Mouse (Mus musculus) liver, postnatal 0 days (tissue): ENCODE measurements around the gene Ppil6. TPM values are rescaled to one million over a fixed set of nuclear protein-coding genes. Genes with fewer than 3 reads are reported as not detected.

Source experiments
- ATAC-seq: fragments of 200-750 bp; cut with Nextera tagmentation; 2 replicates; pipeline ENCODE4 v1.8.0; 2017; ENCODE audit warnings: mild to moderate bottlenecking, moderate library complexity
- DNase-seq: peaks from one replicate; pipeline ENCODE4 v3.0.0-alpha.2; 2016
- H3K27ac ChIP-seq: fragments of 300-500 bp; sonication (generic); 2 replicates; pipeline ENCODE4 v1.5.1; 2014; ENCODE audit warnings: antibody characterized with exemption, moderate library complexity, mild to moderate bottlenecking, low read depth
- H3K27me3 ChIP-seq: fragments of 300-500 bp; sonication (generic); 2 replicates; pipeline ENCODE4 v1.6.1; 2014; ENCODE audit warnings: low read length, control low read depth, mixed read lengths; ENCODE audit not compliant: insufficient read depth
- H3K36me3 ChIP-seq: fragments of 300-500 bp; sonication (generic); replicated peaks from 2 replicates; pipeline ENCODE4 v1.6.1; 2014; ENCODE audit warnings: mild to moderate bottlenecking, control low read depth, low read length, moderate library complexity, mixed read lengths; ENCODE audit not compliant: insufficient read depth
- H3K4me1 ChIP-seq: fragments of 300-500 bp; sonication (generic); 2 replicates; pipeline ENCODE4 v1.6.1; 2014; ENCODE audit warnings: antibody characterized with exemption, mild to moderate bottlenecking, control low read depth; ENCODE audit not compliant: insufficient read depth
- H3K4me2 ChIP-seq: fragments of 300-500 bp; sonication (generic); 2 replicates; pipeline ENCODE4 v1.6.1; 2014; ENCODE audit warnings: low read depth, mild to moderate bottlenecking, low read length, moderate library complexity, mixed read lengths
- H3K4me3 ChIP-seq: fragments of 300-500 bp; sonication (generic); 2 replicates; pipeline ENCODE4 v1.5.1; 2014; ENCODE audit warnings: low read depth, low read length
- H3K9ac ChIP-seq: fragments of 300-500 bp; sonication (generic); replicated peaks from 2 replicates; pipeline ENCODE4 v1.6.1; 2014; ENCODE audit warnings: mild to moderate bottlenecking, moderate library complexity
- H3K9me3 ChIP-seq: fragments of 300-500 bp; sonication (generic); 2 replicates; pipeline ENCODE4 v1.6.1; 2016; ENCODE audit warnings: mild to moderate bottlenecking, control low read depth, low read length, mixed read lengths
- CTCF ChIP-seq: sonication (generic); IDR thresholded peaks from 2 replicates; pipeline ENCODE4 v1.5.1; 2016; ENCODE audit warnings: antibody characterized with exemption, low read depth
- EP300 ChIP-seq: IDR thresholded peaks from 2 replicates; pipeline ENCODE4 v1.6.1; 2016; ENCODE audit warnings: antibody characterized with exemption, low read depth, mild to moderate bottlenecking
- WGBS: fragments of 180-500 bp; shearing (Covaris S2); extraction: QIAGEN DNeasy Blood & Tissue Kit; methylation state at CpG from one replicate; pipeline ENCODE4 v1.1.7; 2014; ENCODE audit not compliant: insufficient replicate concordance; 5-methylcytosine and 5-hydroxymethylcytosine counted together
- polyA plus RNA-seq: library from polyadenylated mRNA; unstranded; fragments of >200 nt; fragmentation: Nextera tagmentation; extraction: Ambion mirVana; gene quantifications from 2 replicates; pipeline ENCODE4 v1.2.1, GENCODE M21; 2015

Gene Ppil6
- polyA plus RNA-seq, 1 experiment from 2014 or later: 0.25 TPM

GRCm38 (mm10) chr10:41477018-41477277 lies 13.3 kb upstream of the Ppil6 start:
- WGBS: 1% methylated on average over 9 of the region's 9 CpGs
- no peak for ATAC-seq

GRCm38 (mm10) chr10:41477278-41478181 lies 12.7 kb upstream of the Ppil6 start:
- Histone ChIP-seq H3K27me3 (peaks cover 11% of the 10 kb centered on the region), H3K9ac (peak overlapping the region; percentile 66), H3K9me3 (no peaks in the 10 kb centered on the region), H3K4me1 (peaks cover 46% of the 10 kb centered on the region), H3K4me3 (peak overlapping the region; percentile 58), H3K27ac (peak overlapping the region; percentile 76), H3K36me3 (peaks cover 12% of the 10 kb centered on the region), H3K4me2 (peak overlapping the region; percentile 82)
- 5% methylated on average over 20 of the region's 20 CpGs for WGBS
- DNase-seq (peak; percentile 46), ATAC-seq (peak; percentile 19; the same call in 1 of the 2 replicates)
- TF ChIP-seq EP300 (no peak), CTCF (no peak)

More at GRCm38 (mm10) chr10:41477018-41477277, 13.3 kb upstream of the Ppil6 start:
- peak overlapping the region; percentile 82 for H3K4me2 ChIP-seq
- H3K9ac ChIP-seq: peak overlapping the region; percentile 66
- TF ChIP-seq CTCF (no peak), EP300 (no peak)
- peak; percentile 19 for DNase-seq
- H3K4me3 ChIP-seq: peak overlapping the region; percentile 58
- peaks cover 11% of the 10 kb centered on the region for H3K27me3 ChIP-seq
- H3K4me1 ChIP-seq: peaks cover 46% of the 10 kb centered on the region
- no peaks in the 10 kb centered on the region for H3K9me3 ChIP-seq
- H3K27ac ChIP-seq: peak overlapping the region; percentile 76
- H3K36me3 ChIP-seq: peaks cover 8% of the 10 kb centered on the region

- Histone ChIP-seq H3K4me3 (no peak overlapping the region), H3K27ac (no peak overlapping the region), H3K36me3 (peaks cover 12% of the 10 kb centered on the region), H3K4me1 (peaks cover 29% of the 10 kb centered on the region), H3K4me2 (no peak overlapping the region), H3K9ac (no peak overlapping the region), H3K27me3 (peaks cover 11% of the 10 kb centered on the region), H3K9me3 (no peaks in the 10 kb centered on the region)
- ATAC-seq (no peak), DNase-seq (no peak)
- TF ChIP-seq EP300: no peak
- TF ChIP-seq CTCF: no peak
- 85% methylated on average over 3 of the region's 3 CpGs for WGBS
Measured at GRCm38 (mm10) chr10:41479961-41480360, 10.3 kb upstream of the Ppil6 start.

GRCm38 (mm10) chr10:41480938-41481880 lies 9.0 kb upstream of the Ppil6 start:
- Histone ChIP-seq H3K9me3 (no peaks in the 10 kb centered on the region), H3K27me3 (peaks cover 6% of the 10 kb centered on the region; the same call in 1 of the 2 replicates), H3K9ac (no peak overlapping the region), H3K4me2 (no peak overlapping the region), H3K4me3 (no peak overlapping the region), H3K36me3 (peaks cover 18% of the 10 kb centered on the region), H3K4me1 (peaks cover 19% of the 10 kb centered on the region), H3K27ac (no peak overlapping the region)
- WGBS: 62% methylated on average over 33 of the region's 33 CpGs
- DNase-seq: peak; percentile 16
- no peak; the same call in 1 of the 2 replicates for ATAC-seq
- TF ChIP-seq EP300: no peak
- TF ChIP-seq CTCF: no peak

GRCm38 (mm10) chr10:41482446-41482845 lies 7.8 kb upstream of the Ppil6 start:
- Histone ChIP-seq H3K4me1 (peaks cover 8% of the 10 kb centered on the region; the same call in 1 of the 2 replicates), H3K9ac (no peak overlapping the region), H3K27me3 (0 out of 2 replicates have a peak, but pooled peaks cover 2% of the 10 kb centered on the region), H3K9me3 (no peaks in the 10 kb centered on the region), H3K27ac (no peak overlapping the region), H3K4me3 (no peak overlapping the region), H3K4me2 (no peak overlapping the region), H3K36me3 (peaks cover 25% of the 10 kb centered on the region)
- WGBS: 76% methylated on average over 7 of the region's 7 CpGs
- ATAC-seq (no peak), DNase-seq (no peak)
- TF ChIP-seq CTCF (no peak), EP300 (no peak)

GRCm38 (mm10) chr10:41485778-41486177 lies 4.5 kb upstream of the Ppil6 start:
- Histone ChIP-seq H3K27me3 (no peaks in the 10 kb centered on the region), H3K9ac (no peak overlapping the region), H3K27ac (no peak overlapping the region), H3K9me3 (no peaks in the 10 kb centered on the region), H3K4me3 (no peak overlapping the region), H3K4me1 (peaks cover 18% of the 10 kb centered on the region), H3K36me3 (peaks cover 23% of the 10 kb centered on the region), H3K4me2 (no peak overlapping the region)
- 85% methylated on average over 16 of the region's 16 CpGs for WGBS
- TF ChIP-seq EP300 (no peak), CTCF (no peak)
- ATAC-seq: no peak
- no peak for DNase-seq
